Comparison of ENCODE assay signal across 20 mouse cellular contexts in genomic region chr10:67836426-67836825, GRCm38 (mm10).
A peak's percentile ranks its signal among the peaks of the same experiment; 100 is the strongest.
DNase-seq lines count a peak whose midpoint lies in the region; ATAC-seq and TF ChIP-seq lines count a peak whose summit lies in the region.
"Had no signal": no experiment of that assay in that cellular context is flagged by ENCODE, and none has a peak within 500 bp of the region (broad histone marks: within the 10 kb centered on the region; RNA-seq: fewer than 3 reads in every experiment).

No protein-coding gene starts in this region.

- H3ac ChIP-seq in myocyte (ENCODE audit: control insufficient read depth, insufficient read length): no peak overlapping the region

- H3K79me2 ChIP-seq in myocyte (ENCODE audit: control insufficient read depth, insufficient read depth): no peaks in the 10 kb centered on the region

- H3K4me3 ChIP-seq in myocyte: no peak overlapping the region
- no peak overlapping the region for H3K4me3 ChIP-seq in midbrain, embryonic 10.5 days
- H3K4me3 ChIP-seq: heart, embryonic 15.5 days; hindbrain, embryonic 13.5 days; megakaryocyte, embryonic 14.5 days; neural tube, embryonic 13.5 days; stomach, embryonic 15.5 days had no signal

- no peak for ATAC-seq in monocyte, adult 5-6 weeks (replicated peaks; ENCODE audit: insufficient number of reproducible peaks, low FRiP score, low TSS enrichment, poor library complexity, severe bottlenecking)
- ATAC-seq: intestine, postnatal 0 days; lung, postnatal 0 days had no signal

- no peaks in the 10 kb centered on the region for H3K9me3 ChIP-seq in midbrain, embryonic 10.5 days (replicated peaks)
- H3K9me3 ChIP-seq: heart, embryonic 15.5 days; hindbrain, embryonic 13.5 days; neural tube, embryonic 13.5 days; stomach, embryonic 15.5 days had no signal

- H3K4me1 ChIP-seq in midbrain, embryonic 10.5 days: no peaks in the 10 kb centered on the region
- H3K4me1 ChIP-seq: heart, embryonic 15.5 days; hindbrain, embryonic 13.5 days; megakaryocyte, embryonic 14.5 days; neural tube, embryonic 13.5 days; stomach, embryonic 15.5 days had no signal

- no peaks in the 10 kb centered on the region for H3K36me3 ChIP-seq in myocyte (ENCODE audit: control insufficient read depth, insufficient read depth)
- H3K36me3 ChIP-seq in midbrain, embryonic 10.5 days: no peaks in the 10 kb centered on the region
- H3K36me3 ChIP-seq: heart, embryonic 15.5 days; hindbrain, embryonic 13.5 days; neural tube, embryonic 13.5 days; stomach, embryonic 15.5 days had no signal

- H3K4me2 ChIP-seq in myocyte (ENCODE audit: low read depth): peak overlapping the region; percentile 44
- H3K4me2 ChIP-seq: heart, embryonic 15.5 days; hindbrain, embryonic 13.5 days; neural tube, embryonic 13.5 days; stomach, embryonic 15.5 days had no signal

- H3K27me3 ChIP-seq in myocyte (ENCODE audit: control insufficient read depth, insufficient read depth, insufficient read length): no peaks in the 10 kb centered on the region
- no peaks in the 10 kb centered on the region for H3K27me3 ChIP-seq in midbrain, embryonic 10.5 days (ENCODE audit: low read depth, poor library complexity, severe bottlenecking)
- H3K27me3 ChIP-seq: heart, embryonic 15.5 days; hindbrain, embryonic 13.5 days; megakaryocyte, embryonic 14.5 days; neural tube, embryonic 13.5 days; stomach, embryonic 15.5 days had no signal

- 94% methylated on average over 17 of the region's 17 CpGs for WGBS in midbrain, embryonic 10.5 days

- no peak overlapping the region for H3K27ac ChIP-seq in midbrain, embryonic 10.5 days (replicated peaks)
- H3K27ac ChIP-seq: heart, embryonic 15.5 days; hindbrain, embryonic 13.5 days; liver, embryonic 14.5 days; neural tube, embryonic 13.5 days; stomach, embryonic 15.5 days had no signal

- TF ChIP-seq POLR2A in myocyte (IDR thresholded peaks at IDR 0.05; ENCODE audit: insufficient read length, low read depth): no peak

- DNase-seq in gastrocnemius, adult 18-20 months (ENCODE audit: low spot score): peak; percentile 55
- no peak for DNase-seq in gastrocnemius, postnatal 4 days (ENCODE audit: low spot score in 2 of 2)
- DNase-seq in layer of hippocampus, adult 8-10 months (ENCODE audit: low spot score in 2 of 2): peak; percentile 24 to 34
- no peak for DNase-seq in layer of hippocampus, postnatal 25 days (ENCODE audit: extremely low spot score in 1 of 2, low spot score in 1 of 2)
- peak; percentile 65 for DNase-seq in brain, adult 2 months (ENCODE audit: low read depth, low spot score)
- DNase-seq in midbrain, embryonic 10.5 days (ENCODE audit: low spot score): no peak
- DNase-seq: cerebellum, adult 8-10 months; kidney, postnatal 10 days; spleen, adult 18-20 months; thymus, postnatal 25 days had no signal

TF ChIP-seq in myocyte, 11 proteins besides CTCF, POLR2A, EP300 and RAD21:
- TF ChIP-seq USF1 (IDR thresholded peaks at IDR 0.05; ENCODE audit: low read depth) (no peak), E2F4 (IDR thresholded peaks at IDR 0.05; ENCODE audit: insufficient read depth) (no peak), POLR2AphosphoS2 (IDR thresholded peaks at IDR 0.05; ENCODE audit: insufficient read length, low read depth) (no peak), REST (IDR thresholded peaks at IDR 0.05; ENCODE audit: insufficient read depth, insufficient read length) (no peak), MAX (IDR thresholded peaks at IDR 0.05; ENCODE audit: low read depth) (no peak), TCF3 (IDR thresholded peaks at IDR 0.05; ENCODE audit: insufficient read length, low read depth) (no peak), CEBPB (IDR thresholded peaks at IDR 0.05; ENCODE audit: insufficient read depth, poor library complexity, severe bottlenecking) (no peak), MYOG (IDR thresholded peaks at IDR 0.05; ENCODE audit: control insufficient read depth in 1 of 3, insufficient read depth in 1 of 3, insufficient read length in 2 of 3, low read depth in 2 of 3) (no peak), MYOD1 (IDR thresholded peaks at IDR 0.05; ENCODE audit: control insufficient read depth in 1 of 3, insufficient read length in 2 of 3, low read depth in 2 of 3) (no peak), TCF12 (IDR thresholded peaks at IDR 0.05; ENCODE audit: insufficient read depth, poor library complexity, severe bottlenecking) (no peak), SRF (IDR thresholded peaks at IDR 0.05; ENCODE audit: control insufficient read depth, insufficient read length, low read depth) (no peak)

Comparison
In these comparisons a context has a peak if more than half of its experiments do, and no peak if none do; other contexts are left out.
1. DNase-seq: peak in gastrocnemius, adult 18-20 months (single experiment), layer of hippocampus, adult 8-10 months (2 of 2) and brain, adult 2 months (single experiment); none in gastrocnemius, postnatal 4 days (0 of 2), layer of hippocampus, postnatal 25 days (0 of 2) and midbrain, embryonic 10.5 days (single experiment).